Mouse (Mus musculus): Measurements from ENCODE around the gene Cpt1b.

DNA sequence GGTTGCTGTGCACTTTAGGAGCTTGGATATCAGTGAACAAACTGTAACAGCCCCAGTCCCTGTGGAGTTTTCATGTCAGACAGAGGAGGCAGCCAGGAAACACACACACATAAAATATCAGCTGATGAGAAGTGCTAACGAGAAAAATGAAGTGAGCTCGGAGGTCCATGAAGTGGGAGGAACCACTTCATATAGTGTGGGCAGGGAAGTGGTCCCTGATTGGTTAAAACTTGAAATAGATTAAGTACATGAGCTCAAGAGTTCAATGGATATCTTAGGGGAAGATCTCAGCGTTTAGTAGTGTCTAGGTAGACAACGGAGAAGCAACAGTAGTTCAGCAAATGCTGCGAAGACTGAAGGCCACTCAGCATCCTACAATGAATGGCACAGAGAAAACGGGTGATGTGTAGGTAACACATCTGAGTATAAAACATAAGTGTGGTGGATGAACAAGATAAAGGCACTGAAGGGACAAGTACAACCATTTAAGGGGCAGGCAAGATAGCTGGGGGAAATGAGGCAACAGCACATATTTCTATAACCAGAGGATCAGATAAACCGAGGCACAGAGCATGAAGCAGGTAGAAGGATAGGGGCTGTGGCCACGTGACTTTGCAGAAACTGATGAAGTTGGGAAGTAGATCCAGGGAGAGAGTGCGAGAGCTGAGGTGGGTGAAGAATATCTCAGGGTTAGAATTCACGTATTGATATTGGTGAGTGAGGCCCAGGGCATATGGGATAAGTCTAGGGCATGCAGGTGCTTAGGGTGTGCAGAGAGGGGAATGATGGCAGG lies 20.6 kb downstream of the Cpt1b start:
- TF ChIP-seq CTCF (IDR thresholded peaks at IDR 0.05; ENCODE audit: control insufficient read depth, insufficient read depth, insufficient replicate concordance, low read depth, low read length) = no peak
- TF ChIP-seq POLR2A (IDR thresholded peaks at IDR 0.05; ENCODE audit: control insufficient read depth, low read depth, low read length) = no peak

Measured in testis, adult 2 months (tissue).